Mouse (Mus musculus) granulocyte monocyte progenitor cell, adult 5-6 weeks (primary cell): ENCODE measurements around the gene Ift43. TPM values are rescaled to one million over a fixed set of nuclear protein-coding genes. Genes with fewer than 3 reads are reported as not detected.

Source experiments
- ATAC-seq: replicated peaks from 2 replicates; pipeline ENCODE4 v1.8.0; 2016; ENCODE audit warnings: mild to moderate bottlenecking, moderate TSS enrichment, inconsistent platforms; ENCODE audit not compliant: poor library complexity, severe bottlenecking
- total RNA-seq, 2 experiments: library from RNA; stranded (forward) in 1 of 2; stranded (reverse) in 1 of 2; fragments of 200-712, 200-1000 nt in 1 of 2; fragments of >200 nt in 1 of 2; fragmentation: Nextera tagmentation in 1 of 2; gene quantifications; 2 replicates each; pipeline ENCODE4 v1.2.3; 2014 to 2017

Gene Ift43
- total RNA-seq, 2 experiments from 2014 or later = not detected

- peak; percentile 23; the same call in 1 of the 2 replicates for ATAC-seq
These were observed 80.8 kb downstream of the Ift43 start for GRCm38 (mm10) chr12:86162890-86163816.

GRCm38 (mm10) chr12:86166244-86166643, 83.9 kb downstream of the Ift43 start:
- peak; percentile 92 for ATAC-seq

- ATAC-seq = no peak
These were observed 84.7 kb downstream of the Ift43 start for GRCm38 (mm10) chr12:86167075-86167474.

- no peak for ATAC-seq
These were observed 86.4 kb downstream of the Ift43 start for GRCm38 (mm10) chr12:86168712-86169111.

GRCm38 (mm10) chr12:86169195-86169594, 86.9 kb downstream of the Ift43 start:
- no peak for ATAC-seq

- no peak for ATAC-seq
These were observed 91.0 kb downstream of the Ift43 start for GRCm38 (mm10) chr12:86173314-86173713.

GRCm38 (mm10) chr12:86174369-86174768, 92.0 kb downstream of the Ift43 start:
- ATAC-seq = no peak

- ATAC-seq = peak; percentile 58
These were observed 93.2 kb downstream of the Ift43 start for GRCm38 (mm10) chr12:86175476-86175942.

- ATAC-seq = no peak
These were observed 94.5 kb downstream of the Ift43 start for GRCm38 (mm10) chr12:86176675-86177339.

- ATAC-seq = no peak
These were observed 96.9 kb downstream of the Ift43 start for GRCm38 (mm10) chr12:86179266-86179665.

- ATAC-seq = no peak
These were observed 99.0 kb downstream of the Ift43 start for GRCm38 (mm10) chr12:86181320-86181751.

GRCm38 (mm10) chr12:86181879-86182278, 99.5 kb downstream of the Ift43 start:
- 0 out of 2 replicates have a peak, but pooled peaks have one; percentile 22 for ATAC-seq

GRCm38 (mm10) chr12:86182414-86182813, 100.1 kb downstream of the Ift43 start:
- no peak for ATAC-seq

GRCm38 (mm10) chr12:86188161-86188560, 105.8 kb downstream of the Ift43 start:
- peak; percentile 48 for ATAC-seq

- ATAC-seq = no peak
These were observed 107.4 kb downstream of the Ift43 start for GRCm38 (mm10) chr12:86189601-86190323.

- no peak for ATAC-seq
These were observed 109.7 kb downstream of the Ift43 start for GRCm38 (mm10) chr12:86192036-86192449.

GRCm38 (mm10) chr12:86196944-86197343, 114.6 kb downstream of the Ift43 start:
- ATAC-seq = no peak

GRCm38 (mm10) chr12:86203443-86204057, 121.2 kb downstream of the Ift43 start:
- ATAC-seq = no peak

- no peak for ATAC-seq
These were observed 128.8 kb downstream of the Ift43 start for GRCm38 (mm10) chr12:86211099-86211520.
